In genomic region chr9:21265611-21266010, GRCm38 (mm10) we compare ENCODE assay signal across 8 mouse cellular contexts. TPM values are rescaled to one million over a fixed set of nuclear protein-coding genes. Genes with fewer than 3 reads are reported as not detected.
DNase-seq lines count a peak whose midpoint lies in the region; ATAC-seq and TF ChIP-seq lines count a peak whose summit lies in the region.

No protein-coding gene starts in this region.

- no peak for DNase-seq in neural tube, embryonic 11.5 days (ENCODE audit: low spot score)
- DNase-seq in neural tube, embryonic 10.5 days (ENCODE audit: extremely low spot score, low spot score): no peak
- DNase-seq in kidney, postnatal 4 days: peak; percentile 50 to 56
- DNase-seq in midbrain, postnatal 0 days (ENCODE audit: low spot score): no peak
- DNase-seq in right cerebral cortex, adult 2 months (ENCODE audit: low spot score in 2 of 2): no peak

- ATAC-seq in neural tube, embryonic 11.5 days (ENCODE audit: insufficient read depth, low FRiP score, low TSS enrichment): peak; percentile 38
- no peak; the same call in 1 of the 2 replicates for ATAC-seq in forebrain, embryonic 15.5 days (replicated peaks)
- peak; percentile 17 for ATAC-seq in midbrain, postnatal 0 days (ENCODE audit: low FRiP score)
- ATAC-seq in frontal cortex, adult (ENCODE audit: low TSS enrichment): no peak
- no peak for ATAC-seq in inflammation-experienced regulatory T-cells, adult 6 months

- no peak for TF ChIP-seq CTCF in midbrain, postnatal 0 days (IDR thresholded peaks at IDR 0.05)

- peak overlapping the region; percentile 77 for H3K4me2 ChIP-seq in neural tube, embryonic 11.5 days (ENCODE audit: low read depth)
- H3K4me2 ChIP-seq in forebrain, embryonic 15.5 days (replicated peaks): peak overlapping the region; percentile 82
- H3K4me2 ChIP-seq in midbrain, postnatal 0 days (ENCODE audit: low read depth, low read length, poor library complexity, severe bottlenecking): peak overlapping the region; percentile 78

- no peaks in the 10 kb centered on the region for H3K27me3 ChIP-seq in neural tube, embryonic 11.5 days (ENCODE audit: control insufficient read depth, insufficient read depth, low read length)
- H3K27me3 ChIP-seq in forebrain, embryonic 15.5 days: no peaks in the 10 kb centered on the region
- H3K27me3 ChIP-seq in midbrain, postnatal 0 days (ENCODE audit: insufficient read depth, low read length): no peaks in the 10 kb centered on the region

- H3K4me1 ChIP-seq in neural tube, embryonic 11.5 days (ENCODE audit: control insufficient read depth, insufficient read depth, low read length): peaks cover 10% of the 10 kb centered on the region; the same call in 1 of the 2 replicates
- peaks cover 21% of the 10 kb centered on the region for H3K4me1 ChIP-seq in forebrain, embryonic 15.5 days
- peaks cover 5% of the 10 kb centered on the region; the same call in 1 of the 2 replicates for H3K4me1 ChIP-seq in midbrain, postnatal 0 days (ENCODE audit: insufficient read depth, low read length)

- no peaks in the 10 kb centered on the region for H3K9me3 ChIP-seq in neural tube, embryonic 11.5 days (ENCODE audit: control insufficient read depth, low read length)
- no peaks in the 10 kb centered on the region for H3K9me3 ChIP-seq in forebrain, embryonic 15.5 days
- no peaks in the 10 kb centered on the region for H3K9me3 ChIP-seq in midbrain, postnatal 0 days (ENCODE audit: low read length)

- H3K9ac ChIP-seq in neural tube, embryonic 11.5 days (ENCODE audit: low read length): peak overlapping the region; percentile 85
- H3K9ac ChIP-seq in forebrain, embryonic 15.5 days (replicated peaks): peak overlapping the region; percentile 92
- H3K9ac ChIP-seq in midbrain, postnatal 0 days (replicated peaks; ENCODE audit: low read length, poor library complexity, severe bottlenecking): peak overlapping the region; percentile 58

- H3K4me3 ChIP-seq in neural tube, embryonic 11.5 days (ENCODE audit: low read depth, low read length): peak overlapping the region; percentile 81
- H3K4me3 ChIP-seq in forebrain, embryonic 15.5 days: peak overlapping the region; percentile 84
- H3K4me3 ChIP-seq in midbrain, postnatal 0 days (ENCODE audit: low read depth, low read length): peak overlapping the region; percentile 55

- WGBS in neural tube, embryonic 11.5 days: 8% methylated on average over 11 of the region's 11 CpGs
- 5% methylated on average over 11 of the region's 11 CpGs for WGBS in forebrain, embryonic 15.5 days
- WGBS in midbrain, postnatal 0 days: 7% methylated on average over 11 of the region's 11 CpGs

- H3K36me3 ChIP-seq in neural tube, embryonic 11.5 days (ENCODE audit: control insufficient read depth, insufficient read depth, low read length): peaks cover 4% of the 10 kb centered on the region
- peaks cover 33% of the 10 kb centered on the region for H3K36me3 ChIP-seq in forebrain, embryonic 15.5 days
- peaks cover 21% of the 10 kb centered on the region for H3K36me3 ChIP-seq in midbrain, postnatal 0 days (ENCODE audit: insufficient read depth, low read length)

- no peak overlapping the region for H3K27ac ChIP-seq in neural tube, embryonic 11.5 days (ENCODE audit: low read depth, low read length)
- peak overlapping the region; percentile 70; the same call in 1 of the 2 replicates for H3K27ac ChIP-seq in forebrain, embryonic 15.5 days (replicated peaks)
- 0 out of 2 replicates have a peak overlapping the region, but pooled peaks have one; percentile 4 for H3K27ac ChIP-seq in midbrain, postnatal 0 days (ENCODE audit: low read depth, low read length)

RNA-seq across cellular contexts. Expression of gene Atg4d, which starts 0.5 kb away (rescaled TPM):
- polyA plus RNA-seq in neural tube, embryonic 11.5 days (2014; fragmentation: Nextera tagmentation; extraction: Ambion mirVana): 47.2 and 55.1 TPM in 2 replicates
- 53.1 and 55.0 TPM in 2 replicates for polyA plus RNA-seq in forebrain, embryonic 15.5 days (2015; fragmentation: Nextera tagmentation; extraction: Ambion mirVana)
- total RNA-seq in midbrain, postnatal 0 days (2014; rRNA removed): 20.3 and 26.6 TPM in 2 replicates
- polyA plus RNA-seq in midbrain, postnatal 0 days (2015; fragmentation: Nextera tagmentation; extraction: Ambion mirVana): 26.3 and 32.6 TPM in 2 replicates
- 10 to 100 TPM; 23.5 to 32.5 (median 24.2) TPM for polyA plus RNA-seq in inflammation-experienced regulatory T-cells, adult 6 months (2017; shearing (Covaris generic))

RNA-seq across cellular contexts. Expression of gene S1pr5, which starts 17.4 kb away (rescaled TPM):
- 0.73 and 1.7 TPM in 2 replicates for polyA plus RNA-seq in neural tube, embryonic 11.5 days (2014; fragmentation: Nextera tagmentation; extraction: Ambion mirVana)
- polyA plus RNA-seq in forebrain, embryonic 15.5 days (2015; fragmentation: Nextera tagmentation; extraction: Ambion mirVana): 1.6 TPM in 2 replicates
- 4.2 and 5.2 TPM in 2 replicates for total RNA-seq in midbrain, postnatal 0 days (2014; rRNA removed)
- 2.7 and 2.9 TPM in 2 replicates for polyA plus RNA-seq in midbrain, postnatal 0 days (2015; fragmentation: Nextera tagmentation; extraction: Ambion mirVana)
- polyA plus RNA-seq in inflammation-experienced regulatory T-cells, adult 6 months (2017; shearing (Covaris generic)): under 1 TPM in 1 of 3 experiments, not detected in 2; 0.17 TPM

RNA-seq across cellular contexts. Expression of gene Kri1, which starts 22.2 kb away (rescaled TPM):
- 15.0 and 15.5 TPM in 2 replicates for polyA plus RNA-seq in neural tube, embryonic 11.5 days (2014; fragmentation: Nextera tagmentation; extraction: Ambion mirVana)
- 18.0 and 18.1 TPM in 2 replicates for polyA plus RNA-seq in forebrain, embryonic 15.5 days (2015; fragmentation: Nextera tagmentation; extraction: Ambion mirVana)
- 21.9 and 25.9 TPM in 2 replicates for total RNA-seq in midbrain, postnatal 0 days (2014; rRNA removed)
- 11.7 and 13.0 TPM in 2 replicates for polyA plus RNA-seq in midbrain, postnatal 0 days (2015; fragmentation: Nextera tagmentation; extraction: Ambion mirVana)
- polyA plus RNA-seq in inflammation-experienced regulatory T-cells, adult 6 months (2017; shearing (Covaris generic)): 10 to 100 TPM; 16.5 to 36.2 (median 26.9) TPM

RNA-seq across cellular contexts. Expression of gene Cdkn2d, which starts 25.6 kb away (rescaled TPM):
- polyA plus RNA-seq in neural tube, embryonic 11.5 days (2014; fragmentation: Nextera tagmentation; extraction: Ambion mirVana): 79.4 and 87.1 TPM in 2 replicates
- 91.3 and 97.9 TPM in 2 replicates for polyA plus RNA-seq in forebrain, embryonic 15.5 days (2015; fragmentation: Nextera tagmentation; extraction: Ambion mirVana)
- total RNA-seq in midbrain, postnatal 0 days (2014; rRNA removed): 93.4 and 126 TPM in 2 replicates
- polyA plus RNA-seq in midbrain, postnatal 0 days (2015; fragmentation: Nextera tagmentation; extraction: Ambion mirVana): 141 and 146 TPM in 2 replicates
- polyA plus RNA-seq in inflammation-experienced regulatory T-cells, adult 6 months (2017; shearing (Covaris generic)): 100 to 1,000 TPM; 116 to 131 (median 128) TPM

RNA-seq across cellular contexts. Expression of gene Keap1, which starts 26.4 kb away (rescaled TPM):
- polyA plus RNA-seq in neural tube, embryonic 11.5 days (2014; fragmentation: Nextera tagmentation; extraction: Ambion mirVana): 32.3 and 34.1 TPM in 2 replicates
- 71.6 and 72.5 TPM in 2 replicates for polyA plus RNA-seq in forebrain, embryonic 15.5 days (2015; fragmentation: Nextera tagmentation; extraction: Ambion mirVana)
- total RNA-seq in midbrain, postnatal 0 days (2014; rRNA removed): 72.5 and 89.7 TPM in 2 replicates
- polyA plus RNA-seq in midbrain, postnatal 0 days (2015; fragmentation: Nextera tagmentation; extraction: Ambion mirVana): 60.6 and 67.7 TPM in 2 replicates
- 10 to 100 TPM; 20.8 to 28.9 (median 21.5) TPM for polyA plus RNA-seq in inflammation-experienced regulatory T-cells, adult 6 months (2017; shearing (Covaris generic))

Comparison
In these comparisons a context has a peak if more than half of its experiments do, and no peak if none do; other contexts are left out.
1. ATAC-seq: peak in neural tube, embryonic 11.5 days (single experiment) and midbrain, postnatal 0 days (single experiment); none in forebrain, embryonic 15.5 days (single experiment), frontal cortex, adult (single experiment) and inflammation-experienced regulatory T-cells, adult 6 months (single experiment).
2. DNase-seq: peak in kidney, postnatal 4 days (2 of 2); none in neural tube, embryonic 11.5 days (single experiment), neural tube, embryonic 10.5 days (single experiment), midbrain, postnatal 0 days (single experiment) and right cerebral cortex, adult 2 months (0 of 2).
3. Peak in every context shown above with its lines, with median percentiles within 50 percentile points of each other: H3K4me2 ChIP-seq, H3K4me3 ChIP-seq and H3K9ac ChIP-seq.